Mouse (Mus musculus) c-Kit-positive CD71-positive TER-119-positive erythroid progenitor cells, embryonic 14.5 days (primary cell): ENCODE results near the gene 4930590J08Rik.

Experiments
- DNase-seq: peaks from one replicate; pipeline ENCODE4 v3.0.0-alpha.2; 2013; ENCODE audit warnings: low spot score

The 4930590J08Rik gene

GRCm38 (mm10) chr6:91965060-91965459, 62.5 kb downstream of the 4930590J08Rik start:
- DNase-seq, result no peak

- no peak for DNase-seq
Observed at GRCm38 (mm10) chr6:91966006-91966405, 63.4 kb downstream of the 4930590J08Rik start.

GRCm38 (mm10) chr6:91972201-91972646, 69.6 kb downstream of the 4930590J08Rik start:
- no peak for DNase-seq

GRCm38 (mm10) chr6:91973972-91974371, 71.4 kb downstream of the 4930590J08Rik start:
- no peak for DNase-seq

- no peak for DNase-seq
Observed at GRCm38 (mm10) chr6:91978371-91979300, 76.0 kb downstream of the 4930590J08Rik start, which contains the start of gene Fgd5. Gene Fgd5, plus strand, starts transcription at chr6:91978878.

- DNase-seq, result no peak
Observed at GRCm38 (mm10) chr6:91979301-91979996, 76.8 kb downstream of the 4930590J08Rik start.

- no peak for DNase-seq
Observed at GRCm38 (mm10) chr6:91980011-91980410, 77.4 kb downstream of the 4930590J08Rik start.

- no peak for DNase-seq
Observed at GRCm38 (mm10) chr6:91990101-91990500, 87.5 kb downstream of the 4930590J08Rik start.

GRCm38 (mm10) chr6:91992823-91993222, 90.2 kb downstream of the 4930590J08Rik start:
- peak; percentile 63 for DNase-seq

- DNase-seq, result peak; percentile 72
Observed at GRCm38 (mm10) chr6:91993795-91994505, 91.3 kb downstream of the 4930590J08Rik start.

- no peak for DNase-seq
Observed at GRCm38 (mm10) chr6:91996072-91996471, 93.5 kb downstream of the 4930590J08Rik start.
